Mouse (Mus musculus) lung, postnatal 14 days (tissue): ENCODE data around the gene Slc25a29.
A peak's percentile ranks its signal among the peaks of the same experiment; 100 is the strongest.

Experiments used
- DNase-seq: peaks from one replicate; pipeline ENCODE4 v3.0.0; 2021

The Slc25a29 gene

DNA sequence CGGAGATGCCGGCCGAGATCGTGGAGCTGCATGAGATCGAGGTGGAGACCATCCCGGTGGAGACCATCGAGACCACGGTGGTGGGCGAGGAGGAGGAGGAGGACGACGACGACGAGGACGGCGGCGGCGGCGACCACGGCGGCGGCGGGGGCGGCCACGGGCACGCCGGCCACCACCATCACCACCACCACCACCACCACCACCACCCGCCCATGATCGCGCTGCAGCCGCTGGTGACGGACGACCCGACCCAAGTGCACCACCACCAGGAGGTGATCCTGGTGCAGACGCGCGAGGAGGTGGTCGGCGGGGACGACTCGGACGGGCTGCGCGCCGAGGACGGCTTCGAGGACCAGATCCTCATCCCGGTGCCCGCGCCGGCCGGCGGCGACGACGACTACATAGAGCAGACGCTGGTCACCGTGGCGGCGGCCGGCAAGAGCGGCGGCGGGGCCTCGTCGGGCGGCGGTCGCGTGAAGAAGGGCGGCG is 42.2 kb downstream of the Slc25a29 start:
- peak; percentile 11 for DNase-seq

GRCm38 (mm10) chr12:108792546-108793452 is 42.9 kb downstream of the Slc25a29 start, which contains the start of gene Yy1:
Gene Yy1 (plus strand): TSS chr12:108792973.
- DNase-seq, result peak; percentile 98

- DNase-seq, result peak; percentile 84
These were observed 43.5 kb downstream of the Slc25a29 start for GRCm38 (mm10) chr12:108792152-108792545.

DNA sequence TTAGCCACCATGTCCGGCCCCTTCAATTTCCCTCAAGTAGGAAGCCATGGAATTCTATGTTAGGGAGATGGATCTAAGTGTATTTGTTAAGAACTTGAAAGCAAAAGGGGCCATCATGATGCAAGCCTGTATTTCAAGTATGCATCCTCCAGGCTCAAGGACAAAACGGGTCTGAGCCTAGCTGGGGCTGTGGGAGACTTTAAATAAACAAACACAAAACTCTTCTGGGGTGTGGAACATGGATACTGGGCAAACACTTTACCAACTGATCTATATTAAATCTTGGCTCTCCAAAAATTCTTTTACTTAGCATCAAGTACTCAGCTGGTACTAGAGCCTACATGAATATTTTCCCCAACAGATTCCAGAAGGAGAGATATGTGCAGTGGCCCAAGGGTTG is 48.4 kb downstream of the Slc25a29 start:
- no peak for DNase-seq

- no peak for DNase-seq
These were observed 50.5 kb downstream of the Slc25a29 start for GRCm38 (mm10) chr12:108785161-108785560.

- no peak for DNase-seq
These were observed 55.4 kb downstream of the Slc25a29 start for GRCm38 (mm10) chr12:108780108-108780877.
